Mouse (Mus musculus) skeletal muscle tissue, adult 2 months (tissue): Measurements from ENCODE around the gene Kcnc1.

Experiments used
- DNase-seq: peaks from one replicate; pipeline ENCODE4 v3.0.0-alpha.2; 2012; ENCODE audit warnings: low read depth, low spot score

The Kcnc1 gene

GRCm38 (mm10) chr7:46421535-46421934, 25.2 kb downstream of the Kcnc1 start:
- no peak for DNase-seq

- DNase-seq = no peak
Observed at GRCm38 (mm10) chr7:46422052-46422763, 25.9 kb downstream of the Kcnc1 start.

- no peak for DNase-seq
Observed at GRCm38 (mm10) chr7:46422764-46423412, 26.6 kb downstream of the Kcnc1 start.

GRCm38 (mm10) chr7:46423951-46424350, 27.7 kb downstream of the Kcnc1 start:
- no peak for DNase-seq

- no peak for DNase-seq
Observed at GRCm38 (mm10) chr7:46425012-46425411, 28.7 kb downstream of the Kcnc1 start.

GRCm38 (mm10) chr7:46433874-46434273, 37.6 kb downstream of the Kcnc1 start:
- no peak for DNase-seq

GRCm38 (mm10) chr7:46435833-46436232, 39.5 kb downstream of the Kcnc1 start:
- DNase-seq = no peak

- DNase-seq = no peak
Observed at GRCm38 (mm10) chr7:46438537-46439141, 42.3 kb downstream of the Kcnc1 start.

GRCm38 (mm10) chr7:46443163-46443562, 46.9 kb downstream of the Kcnc1 start:
- no peak for DNase-seq

GRCm38 (mm10) chr7:46445896-46446295, 49.6 kb downstream of the Kcnc1 start:
- DNase-seq = no peak

GRCm38 (mm10) chr7:46447473-46448165, 51.3 kb downstream of the Kcnc1 start:
- DNase-seq = no peak

GRCm38 (mm10) chr7:46448922-46449645, 52.8 kb downstream of the Kcnc1 start:
- DNase-seq = no peak

GRCm38 (mm10) chr7:46453930-46454679, 57.8 kb downstream of the Kcnc1 start:
- no peak for DNase-seq

- no peak for DNase-seq
Observed at GRCm38 (mm10) chr7:46457889-46458288, 61.6 kb downstream of the Kcnc1 start.

- DNase-seq = no peak
Observed at GRCm38 (mm10) chr7:46459200-46459599, 62.9 kb downstream of the Kcnc1 start.

GRCm38 (mm10) chr7:46459605-46460245, 63.4 kb downstream of the Kcnc1 start:
- no peak for DNase-seq

GRCm38 (mm10) chr7:46462287-46462686, 66.0 kb downstream of the Kcnc1 start:
- no peak for DNase-seq

- no peak for DNase-seq
Observed at GRCm38 (mm10) chr7:46463136-46463535, 66.8 kb downstream of the Kcnc1 start.

- no peak for DNase-seq
Observed at GRCm38 (mm10) chr7:46466422-46466981, 70.2 kb downstream of the Kcnc1 start.

- no peak for DNase-seq
Observed at GRCm38 (mm10) chr7:46469542-46469941, 73.2 kb downstream of the Kcnc1 start.
